Mouse (Mus musculus): Measurements from ENCODE around the gene Klhdc7b. TPM values are rescaled to one million over a fixed set of nuclear protein-coding genes. Genes with fewer than 3 reads are reported as not detected.
A peak's percentile ranks its signal among the peaks of the same experiment; 100 is the strongest.

Gene Klhdc7b
- polyA plus RNA-seq (2015; fragmentation: Nextera tagmentation; extraction: Ambion mirVana) = 0.05 TPM in 1 of 2 replicates, not detected in the other

- Histone ChIP-seq H3K27ac (no peak within 1 kb of the TSS), H3K4me2 (replicated peaks) (no peak within 1 kb of the TSS), H3K9me3 (no peaks in the 10 kb centered on the region), H3K36me3 (no peaks in the 10 kb centered on the region), H3K4me1 (no peaks in the 10 kb centered on the region), H3K9ac (no peak within 1 kb of the TSS), H3K27me3 (peaks cover 61% of the 10 kb centered on the region), H3K4me3 (no peak within 1 kb of the TSS)
- 87% methylated on average over 7 of the region's 7 CpGs for WGBS
- ATAC-seq (ENCODE audit: low FRiP score, low read depth) = no peak
Measured at GRCm38 (mm10) chr15:89384617-89385016, at the start of gene Klhdc7b. Gene Klhdc7b (plus strand): TSS chr15:89384917.

- H3K27ac ChIP-seq = no peak overlapping the region
- no peaks in the 10 kb centered on the region for H3K27me3 ChIP-seq
- no peaks in the 10 kb centered on the region for H3K9me3 ChIP-seq
- H3K4me2 ChIP-seq (replicated peaks) = no peak overlapping the region
- no peak overlapping the region for H3K4me3 ChIP-seq
- no peak for ATAC-seq (ENCODE audit: low FRiP score, low read depth)
- H3K36me3 ChIP-seq = no peaks in the 10 kb centered on the region
- 87% methylated on average over 14 of the region's 14 CpGs for WGBS
- H3K9ac ChIP-seq = no peak overlapping the region
- no peaks in the 10 kb centered on the region for H3K4me1 ChIP-seq
Measured at GRCm38 (mm10) chr15:89336422-89336821, 48.3 kb upstream of the Klhdc7b start.

GRCm38 (mm10) chr15:89339696-89340095 lies 45.0 kb upstream of the Klhdc7b start:
- 86% methylated on average over 2 of the region's 2 CpGs for WGBS
- no peak overlapping the region for H3K27ac ChIP-seq
- no peaks in the 10 kb centered on the region for H3K9me3 ChIP-seq
- no peak for ATAC-seq (ENCODE audit: low FRiP score, low read depth)
- no peak overlapping the region for H3K4me3 ChIP-seq
- H3K9ac ChIP-seq = no peak overlapping the region
- H3K4me2 ChIP-seq (replicated peaks) = no peak overlapping the region
- no peaks in the 10 kb centered on the region for H3K27me3 ChIP-seq
- H3K36me3 ChIP-seq = no peaks in the 10 kb centered on the region
- H3K4me1 ChIP-seq = no peaks in the 10 kb centered on the region

GRCm38 (mm10) chr15:89340136-89340535 lies 44.6 kb upstream of the Klhdc7b start:
- H3K27ac ChIP-seq = no peak overlapping the region
- no peaks in the 10 kb centered on the region for H3K36me3 ChIP-seq
- no peak overlapping the region for H3K9ac ChIP-seq
- H3K4me3 ChIP-seq = no peak overlapping the region
- no peaks in the 10 kb centered on the region for H3K4me1 ChIP-seq
- H3K9me3 ChIP-seq = no peaks in the 10 kb centered on the region
- WGBS = 84% methylated on average over 3 of the region's 3 CpGs
- ATAC-seq (ENCODE audit: low FRiP score, low read depth) = no peak
- H3K4me2 ChIP-seq (replicated peaks) = no peak overlapping the region
- no peaks in the 10 kb centered on the region for H3K27me3 ChIP-seq

DNA sequence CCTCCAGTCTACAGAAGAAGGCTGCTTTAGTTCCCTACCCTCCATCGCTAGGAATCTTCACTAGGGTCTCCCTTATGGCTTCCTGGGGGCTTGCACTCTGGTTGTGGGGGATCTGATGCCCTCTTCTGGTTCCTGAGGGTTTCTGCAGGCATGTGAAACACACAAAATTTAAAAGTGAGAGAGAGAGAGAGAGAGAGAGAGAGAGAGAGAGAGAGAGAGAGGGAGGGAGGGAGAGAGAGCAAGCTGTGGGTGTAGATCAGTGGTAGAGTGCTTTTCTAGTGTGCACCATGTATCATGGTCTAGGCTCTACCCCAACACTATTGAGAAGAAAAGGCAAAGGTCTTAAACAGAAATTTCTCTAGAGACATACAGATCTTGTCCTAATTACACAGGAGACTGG lies 43.0 kb upstream of the Klhdc7b start:
- H3K9ac ChIP-seq = no peak overlapping the region
- no peak overlapping the region for H3K4me3 ChIP-seq
- no peaks in the 10 kb centered on the region for H3K4me1 ChIP-seq
- WGBS = 41% methylated on average over 1 of the region's 1 CpGs
- no peak for ATAC-seq (ENCODE audit: low FRiP score, low read depth)
- H3K4me2 ChIP-seq (replicated peaks) = no peak overlapping the region
- no peaks in the 10 kb centered on the region for H3K36me3 ChIP-seq
- no peak overlapping the region for H3K27ac ChIP-seq
- H3K9me3 ChIP-seq = no peaks in the 10 kb centered on the region
- no peaks in the 10 kb centered on the region for H3K27me3 ChIP-seq

DNA sequence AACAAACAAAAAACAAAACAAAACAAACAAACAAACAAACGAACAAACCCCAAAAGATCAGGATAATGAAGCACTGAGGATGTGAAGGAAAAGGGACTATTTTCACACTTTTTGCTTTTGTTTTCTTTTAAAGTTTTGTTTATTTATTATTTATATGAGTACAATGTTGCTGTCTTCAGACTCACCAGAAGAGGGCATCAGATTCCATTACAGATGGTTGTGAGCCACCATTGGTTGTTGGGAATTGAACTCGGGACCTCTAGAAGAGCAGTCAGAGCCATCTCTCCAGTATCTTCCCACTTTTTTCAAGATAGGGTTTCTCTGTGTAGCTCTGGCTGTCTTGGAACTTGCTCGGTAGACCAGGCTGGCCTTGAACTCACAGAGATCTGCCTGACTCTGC lies 41.4 kb upstream of the Klhdc7b start:
- no peak for ATAC-seq (ENCODE audit: low FRiP score, low read depth)
- H3K4me1 ChIP-seq = no peaks in the 10 kb centered on the region
- WGBS = 82% methylated on average over 3 of the region's 3 CpGs

GRCm38 (mm10) chr15:89350447-89350846 lies 34.3 kb upstream of the Klhdc7b start:
- H3K4me1 ChIP-seq = peaks cover 11% of the 10 kb centered on the region
- peaks cover 44% of the 10 kb centered on the region for H3K36me3 ChIP-seq
- no peak overlapping the region for H3K9ac ChIP-seq
- H3K27me3 ChIP-seq = no peaks in the 10 kb centered on the region
- 89% methylated on average over 5 of the region's 5 CpGs for WGBS
- no peak overlapping the region for H3K27ac ChIP-seq
- no peaks in the 10 kb centered on the region for H3K9me3 ChIP-seq
- no peak for ATAC-seq (ENCODE audit: low FRiP score, low read depth)
- H3K4me3 ChIP-seq = no peak overlapping the region
- no peak overlapping the region for H3K4me2 ChIP-seq (replicated peaks)

More for the DNA sequence above, 41.4 kb upstream of the Klhdc7b start:
- H3K9me3 ChIP-seq = no peaks in the 10 kb centered on the region
- no peaks in the 10 kb centered on the region for H3K27me3 ChIP-seq
- no peak overlapping the region for H3K4me2 ChIP-seq (replicated peaks)
- H3K36me3 ChIP-seq = no peaks in the 10 kb centered on the region
- no peak overlapping the region for H3K4me3 ChIP-seq
- no peak overlapping the region for H3K27ac ChIP-seq
- no peak overlapping the region for H3K9ac ChIP-seq

GRCm38 (mm10) chr15:89351302-89351701 lies 33.4 kb upstream of the Klhdc7b start:
- 93% methylated on average over 15 of the region's 15 CpGs for WGBS
- Histone ChIP-seq H3K4me2 (replicated peaks) (no peak overlapping the region), H3K9me3 (no peaks in the 10 kb centered on the region), H3K27me3 (no peaks in the 10 kb centered on the region), H3K4me1 (peaks cover 11% of the 10 kb centered on the region), H3K4me3 (no peak overlapping the region), H3K9ac (no peak overlapping the region; the same call in 1 of the 2 replicates), H3K27ac (no peak overlapping the region), H3K36me3 (peaks cover 44% of the 10 kb centered on the region)
- ATAC-seq (ENCODE audit: low FRiP score, low read depth) = no peak

GRCm38 (mm10) chr15:89352054-89352453 lies 32.7 kb upstream of the Klhdc7b start:
- Histone ChIP-seq H3K4me2 (replicated peaks) (no peak overlapping the region), H3K36me3 (peaks cover 44% of the 10 kb centered on the region), H3K4me3 (no peak overlapping the region), H3K27me3 (no peaks in the 10 kb centered on the region), H3K9ac (no peak overlapping the region; the same call in 1 of the 2 replicates), H3K4me1 (peaks cover 16% of the 10 kb centered on the region), H3K9me3 (no peaks in the 10 kb centered on the region), H3K27ac (no peak overlapping the region)
- ATAC-seq (ENCODE audit: low FRiP score, low read depth) = no peak
- 96% methylated on average over 14 of the region's 14 CpGs for WGBS

- H3K4me2 ChIP-seq (replicated peaks) = no peak overlapping the region
- no peaks in the 10 kb centered on the region for H3K27me3 ChIP-seq
- WGBS = 95% methylated on average over 12 of the region's 12 CpGs
- ATAC-seq (ENCODE audit: low FRiP score, low read depth) = no peak
- no peak overlapping the region for H3K4me3 ChIP-seq
- H3K4me1 ChIP-seq = peaks cover 23% of the 10 kb centered on the region
- H3K9me3 ChIP-seq = no peaks in the 10 kb centered on the region
- no peak overlapping the region for H3K27ac ChIP-seq
- peaks cover 44% of the 10 kb centered on the region for H3K36me3 ChIP-seq
- no peak overlapping the region for H3K9ac ChIP-seq
Measured at GRCm38 (mm10) chr15:89352795-89353194, 31.9 kb upstream of the Klhdc7b start.

DNA sequence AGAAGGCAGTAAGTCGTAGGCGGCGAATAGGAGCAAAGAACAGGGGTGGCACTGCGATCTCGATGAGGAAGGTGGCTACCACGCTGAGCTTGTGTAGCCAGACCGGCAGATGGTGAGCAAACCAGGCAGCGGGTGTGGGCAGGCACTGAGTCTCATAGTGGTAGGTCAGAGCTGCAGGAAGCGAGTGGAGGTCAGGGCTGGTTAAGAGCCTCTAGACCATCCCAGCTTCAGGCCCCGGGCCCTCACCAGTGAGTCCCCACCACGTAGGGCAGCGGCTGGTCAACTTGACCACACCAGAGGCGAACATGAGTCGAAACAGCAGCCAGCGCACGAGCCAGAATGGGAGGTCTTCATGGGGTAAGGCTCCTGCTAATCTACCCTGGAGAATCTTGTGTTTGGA lies 30.9 kb upstream of the Klhdc7b start:
- 95% methylated on average over 16 of the region's 16 CpGs for WGBS
- Histone ChIP-seq H3K4me3 (peak overlapping the region; percentile 85), H3K4me1 (peaks cover 31% of the 10 kb centered on the region), H3K27me3 (no peaks in the 10 kb centered on the region), H3K4me2 (replicated peaks) (peak overlapping the region; percentile 85), H3K9me3 (no peaks in the 10 kb centered on the region), H3K36me3 (peaks cover 49% of the 10 kb centered on the region), H3K9ac (peak overlapping the region; percentile 77), H3K27ac (no peak overlapping the region)
- ATAC-seq (ENCODE audit: low FRiP score, low read depth) = no peak

- H3K4me2 ChIP-seq (replicated peaks) = peak overlapping the region; percentile 85
- 75% methylated on average over 7 of the region's 7 CpGs for WGBS
- H3K4me3 ChIP-seq = peak overlapping the region; percentile 85
- H3K9ac ChIP-seq = peak overlapping the region; percentile 77
- H3K27me3 ChIP-seq = no peaks in the 10 kb centered on the region
- peaks cover 49% of the 10 kb centered on the region for H3K36me3 ChIP-seq
- H3K4me1 ChIP-seq = peaks cover 35% of the 10 kb centered on the region
- no peaks in the 10 kb centered on the region for H3K9me3 ChIP-seq
- H3K27ac ChIP-seq = no peak overlapping the region
- no peak for ATAC-seq (ENCODE audit: low FRiP score, low read depth)
Measured at GRCm38 (mm10) chr15:89354455-89354854, 30.3 kb upstream of the Klhdc7b start.

Measured in limb, embryonic 13.5 days (tissue).